Mouse (Mus musculus): ENCODE measurements around the gene Vmn1r63. TPM values are rescaled to one million over a fixed set of nuclear protein-coding genes. Genes with fewer than 3 reads are reported as not detected.
"Not testable (repeated sequence)": the region's sequence is repeated elsewhere in the genome, so short reads cannot be mapped to it uniquely, and the experiment has no call there.

Vmn1r63 gene
- total RNA-seq (2021) = not detected

GRCm38 (mm10) chr7:5805345-5805744 is at the start of gene Vmn1r63:
TSS of gene Vmn1r63 (minus strand) at chr7:5805445.
- DNase-seq; intact Hi-C loops (cut with DNase I): not testable (repeated sequence)

Other genes starting within 250 kb of the Vmn1r63 start
- not detected for gene Vmn1r61, start 192.2 kb downstream of the Vmn1r63 start, total RNA-seq (2021)
- not detected for gene Vmn1r62, start 131.8 kb downstream of the Vmn1r63 start, total RNA-seq (2021)
- gene Vmn1r64, start 79.1 kb upstream of the Vmn1r63 start, total RNA-seq (2021) = not detected
- not detected for gene Vmn1r65, start 205.6 kb upstream of the Vmn1r63 start, total RNA-seq (2021)
- gene Nlrp4c, start 239.7 kb upstream of the Vmn1r63 start, total RNA-seq (2021) = not detected